Mouse (Mus musculus) cerebellum, postnatal 14 days (tissue): ENCODE results near the gene Caskin1.

Experiments used
- DNase-seq, 2 experiments: peaks; one replicate each; pipeline ENCODE4 v3.0.0; 2021; ENCODE audit warnings: mixed read lengths in 2 of 2

Caskin1 gene

GRCm38 (mm10) chr17:24472512-24472911 is 15.9 kb upstream of the Caskin1 start:
- DNase-seq, result peak; percentile 74 to 75

GRCm38 (mm10) chr17:24473612-24474275 is 14.7 kb upstream of the Caskin1 start, which contains the start of gene Bricd5:
Gene Bricd5 (plus strand): TSS chr17:24473884.
- no peak for DNase-seq

- DNase-seq, result no peak
Observed at GRCm38 (mm10) chr17:24474557-24474956, 13.8 kb upstream of the Caskin1 start.

- no peak for DNase-seq
Observed at GRCm38 (mm10) chr17:24475586-24475985, 12.8 kb upstream of the Caskin1 start.

GRCm38 (mm10) chr17:24476022-24476776 is 12.2 kb upstream of the Caskin1 start:
- no peak for DNase-seq

- DNase-seq, result peak in 1 of 2 experiments; percentile 51
Observed at GRCm38 (mm10) chr17:24477053-24477984, 11.1 kb upstream of the Caskin1 start.

- peak; percentile 54 to 56 for DNase-seq
Observed at GRCm38 (mm10) chr17:24477985-24478600, 10.3 kb upstream of the Caskin1 start.

- peak; percentile 98 to 99 for DNase-seq
Observed at GRCm38 (mm10) chr17:24478663-24479380, 9.6 kb upstream of the Caskin1 start, which contains the start of gene Mlst8. Gene Mlst8 (minus strand): TSS chr17:24479078.

GRCm38 (mm10) chr17:24479431-24479830 is 9.0 kb upstream of the Caskin1 start:
- DNase-seq, result no peak

GRCm38 (mm10) chr17:24480201-24480826 is 8.1 kb upstream of the Caskin1 start:
- no peak for DNase-seq

- DNase-seq, result no peak
Observed at GRCm38 (mm10) chr17:24481027-24481815, 7.2 kb upstream of the Caskin1 start.

- no peak for DNase-seq
Observed at GRCm38 (mm10) chr17:24483495-24483894, 4.9 kb upstream of the Caskin1 start.

- DNase-seq, result peak; percentile 57 to 80
Observed at GRCm38 (mm10) chr17:24485090-24485860, 3.1 kb upstream of the Caskin1 start.

GRCm38 (mm10) chr17:24488662-24489264 is 362 bp downstream of the Caskin1 start:
- peak; percentile 67 for DNase-seq

- peak in 1 of 2 experiments; percentile 17 for DNase-seq
Observed at GRCm38 (mm10) chr17:24489265-24490030, 1.0 kb downstream of the Caskin1 start.

GRCm38 (mm10) chr17:24490399-24490798 is 2.0 kb downstream of the Caskin1 start:
- DNase-seq, result peak in 1 of 2 experiments; percentile 26

- peak; percentile 76 to 88 for DNase-seq
Observed at GRCm38 (mm10) chr17:24494627-24495335, 6.4 kb downstream of the Caskin1 start.

GRCm38 (mm10) chr17:24495443-24495842 is 7.0 kb downstream of the Caskin1 start:
- peak; percentile 33 to 42 for DNase-seq
